Mouse (Mus musculus): Measurements from ENCODE around the gene Rrn3. TPM values are rescaled to one million over a fixed set of nuclear protein-coding genes. Genes with fewer than 3 reads are reported as not detected.
"Not testable (repeated sequence)": the region's sequence is repeated elsewhere in the genome, so short reads cannot be mapped to it uniquely, and the experiment has no call there.

The Rrn3 gene
- polyA plus RNA-seq, 1 experiment from 2014 or later, result 59.2 TPM

GRCm38 (mm10) chr16:13793441-13793840 lies 12.9 kb downstream of the Rrn3 start:
- H3K9me3 ChIP-seq; ATAC-seq (ENCODE audit: borderline replicate concordance, extremely low read depth, low FRiP score, low TSS enrichment): not testable (repeated sequence)
- 85% methylated on average over 2 of the region's 2 CpGs for WGBS

GRCm38 (mm10) chr16:13796746-13797175 lies 16.3 kb downstream of the Rrn3 start:
- H3K4me2 ChIP-seq, result no peak overlapping the region
- no peaks in the 10 kb centered on the region for H3K27me3 ChIP-seq
- H3K4me1 ChIP-seq, result no peaks in the 10 kb centered on the region
- no peak overlapping the region for H3K27ac ChIP-seq
- H3K4me3 ChIP-seq, result no peak overlapping the region
- ATAC-seq (ENCODE audit: borderline replicate concordance, extremely low read depth, low FRiP score, low TSS enrichment), result no peak
- no peaks in the 10 kb centered on the region for H3K9me3 ChIP-seq
- 87% methylated on average over 5 of the region's 5 CpGs for WGBS
- H3K36me3 ChIP-seq, result peaks cover 88% of the 10 kb centered on the region
- no peak overlapping the region for H3K9ac ChIP-seq

More at GRCm38 (mm10) chr16:13793441-13793840, 12.9 kb downstream of the Rrn3 start:
- H3K36me3 ChIP-seq, result peaks cover 84% of the 10 kb centered on the region
- not testable (repeated sequence) for H3K4me2 ChIP-seq, H3K9ac ChIP-seq, H3K27ac ChIP-seq, H3K27me3 ChIP-seq, H3K4me1 ChIP-seq, H3K4me3 ChIP-seq

GRCm38 (mm10) chr16:13801231-13801630 lies 20.7 kb downstream of the Rrn3 start:
- no peak for ATAC-seq (ENCODE audit: borderline replicate concordance, extremely low read depth, low FRiP score, low TSS enrichment)
- no peak overlapping the region for H3K4me2 ChIP-seq
- WGBS, result 88% methylated on average over 4 of the region's 4 CpGs
- no peak overlapping the region for H3K27ac ChIP-seq
- no peak overlapping the region for H3K9ac ChIP-seq
- H3K9me3 ChIP-seq, result no peaks in the 10 kb centered on the region
- H3K4me1 ChIP-seq, result no peaks in the 10 kb centered on the region
- peaks cover 80% of the 10 kb centered on the region for H3K36me3 ChIP-seq
- H3K4me3 ChIP-seq, result no peak overlapping the region
- no peaks in the 10 kb centered on the region for H3K27me3 ChIP-seq

GRCm38 (mm10) chr16:13804666-13805065 lies 24.2 kb downstream of the Rrn3 start:
- no peaks in the 10 kb centered on the region for H3K4me1 ChIP-seq
- WGBS, result 85% methylated on average over 5 of the region's 5 CpGs
- peaks cover 84% of the 10 kb centered on the region for H3K36me3 ChIP-seq
- no peak overlapping the region for H3K27ac ChIP-seq
- H3K4me2 ChIP-seq, result no peak overlapping the region
- no peaks in the 10 kb centered on the region for H3K9me3 ChIP-seq
- H3K9ac ChIP-seq, result no peak overlapping the region
- H3K4me3 ChIP-seq, result no peak overlapping the region
- H3K27me3 ChIP-seq, result no peaks in the 10 kb centered on the region
- ATAC-seq (ENCODE audit: borderline replicate concordance, extremely low read depth, low FRiP score, low TSS enrichment), result no peak

DNA sequence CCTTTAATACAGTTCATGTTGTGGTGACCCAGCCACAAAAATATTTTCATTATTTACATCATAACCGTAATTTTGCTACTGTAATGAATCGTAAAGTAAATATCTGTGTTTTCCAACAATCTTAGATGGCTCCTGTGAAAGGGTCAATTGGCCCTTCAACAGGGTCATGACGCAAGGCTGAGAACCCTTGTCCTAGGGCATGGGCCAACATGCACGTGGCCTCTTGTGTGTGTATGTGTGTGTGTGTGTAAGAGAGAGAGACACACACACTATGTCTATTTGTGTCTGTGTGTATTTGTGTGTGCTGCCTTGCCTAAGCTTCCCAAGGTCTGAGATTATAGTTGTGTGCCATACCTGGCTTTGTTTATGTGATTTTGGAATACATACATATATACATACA lies 27.1 kb downstream of the Rrn3 start:
- Histone ChIP-seq H3K9ac (no peak overlapping the region), H3K9me3 (no peaks in the 10 kb centered on the region), H3K27me3 (no peaks in the 10 kb centered on the region), H3K4me3 (no peak overlapping the region), H3K4me1 (no peaks in the 10 kb centered on the region), H3K4me2 (no peak overlapping the region), H3K36me3 (peaks cover 90% of the 10 kb centered on the region), H3K27ac (no peak overlapping the region)
- ATAC-seq (ENCODE audit: borderline replicate concordance, extremely low read depth, low FRiP score, low TSS enrichment), result no peak
- 83% methylated on average over 4 of the region's 4 CpGs for WGBS

- ATAC-seq (ENCODE audit: borderline replicate concordance, extremely low read depth, low FRiP score, low TSS enrichment), result no peak
- Histone ChIP-seq H3K4me1 (no peaks in the 10 kb centered on the region), H3K36me3 (peaks cover 93% of the 10 kb centered on the region), H3K9ac (no peak overlapping the region), H3K9me3 (no peaks in the 10 kb centered on the region), H3K4me3 (no peak overlapping the region), H3K27me3 (no peaks in the 10 kb centered on the region), H3K4me2 (no peak overlapping the region), H3K27ac (no peak overlapping the region)
- WGBS, result 89% methylated on average over 7 of the region's 7 CpGs
Observed at GRCm38 (mm10) chr16:13808410-13808809, 27.9 kb downstream of the Rrn3 start.

DNA sequence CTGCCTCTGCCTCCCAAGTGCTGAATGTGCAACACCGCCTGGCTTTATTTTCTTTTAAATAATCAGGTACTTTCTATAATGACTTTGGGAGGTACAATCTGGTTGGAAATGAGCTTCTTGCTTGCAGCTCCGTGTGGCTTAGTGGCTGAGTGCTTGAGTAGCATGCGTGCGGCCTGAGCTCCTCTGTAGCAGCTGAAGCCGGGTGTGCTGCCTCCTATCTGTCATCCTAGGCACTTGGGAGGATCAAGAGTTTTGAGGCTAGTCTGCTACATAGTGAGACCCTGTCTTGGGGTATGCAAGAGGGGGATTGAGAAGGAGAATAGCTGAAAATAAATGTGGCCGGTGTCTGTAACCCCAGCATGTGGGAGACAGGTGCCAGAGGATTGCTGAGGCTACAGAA lies 31.6 kb downstream of the Rrn3 start:
- peaks cover 79% of the 10 kb centered on the region for H3K36me3 ChIP-seq
- H3K27ac ChIP-seq, result no peak overlapping the region
- H3K27me3 ChIP-seq, result no peaks in the 10 kb centered on the region
- no peaks in the 10 kb centered on the region for H3K9me3 ChIP-seq
- 87% methylated on average over 6 of the region's 6 CpGs for WGBS
- H3K9ac ChIP-seq, result no peak overlapping the region
- no peak overlapping the region for H3K4me3 ChIP-seq
- no peak overlapping the region for H3K4me2 ChIP-seq
- H3K4me1 ChIP-seq, result no peaks in the 10 kb centered on the region
- ATAC-seq (ENCODE audit: borderline replicate concordance, extremely low read depth, low FRiP score, low TSS enrichment), result no peak

DNA sequence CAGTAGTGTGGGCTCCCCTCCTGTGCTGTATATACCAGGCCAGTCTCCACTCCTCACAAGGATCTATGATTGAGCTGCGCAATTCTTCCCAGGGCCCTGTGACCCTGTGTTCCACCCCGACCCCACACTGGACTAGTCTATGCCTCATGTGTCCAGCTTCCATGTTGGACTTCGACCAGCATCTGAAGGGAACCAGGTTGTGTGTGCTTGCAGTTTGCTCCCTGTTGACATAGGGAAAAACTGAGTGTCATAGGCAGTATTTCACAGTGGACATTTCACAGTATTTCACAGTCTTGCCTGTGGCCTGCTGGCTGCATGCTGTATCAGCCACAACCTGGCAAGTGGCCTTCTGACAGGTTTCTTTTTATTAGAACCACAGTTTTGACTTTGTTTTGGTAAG lies 32.7 kb downstream of the Rrn3 start:
- Histone ChIP-seq H3K36me3 (peaks cover 70% of the 10 kb centered on the region), H3K4me1 (no peaks in the 10 kb centered on the region), H3K27ac (no peak overlapping the region), H3K27me3 (no peaks in the 10 kb centered on the region), H3K4me2 (no peak overlapping the region), H3K4me3 (no peak overlapping the region), H3K9ac (no peak overlapping the region), H3K9me3 (no peaks in the 10 kb centered on the region)
- 95% methylated on average over 3 of the region's 3 CpGs for WGBS
- no peak for ATAC-seq (ENCODE audit: borderline replicate concordance, extremely low read depth, low FRiP score, low TSS enrichment)

GRCm38 (mm10) chr16:13818560-13819393 lies 38.3 kb downstream of the Rrn3 start, which contains the start of gene Ntan1:
TSS of gene Ntan1 (plus strand) at chr16:13818845.
- H3K4me2 ChIP-seq, result peak within 1 kb of the TSS; percentile 74
- peaks cover 8% of the 10 kb centered on the region for H3K4me1 ChIP-seq
- ATAC-seq (ENCODE audit: borderline replicate concordance, extremely low read depth, low FRiP score, low TSS enrichment), result peak; percentile 97
- H3K9ac ChIP-seq, result peak within 1 kb of the TSS; percentile 88
- H3K9me3 ChIP-seq, result no peaks in the 10 kb centered on the region
- peak within 1 kb of the TSS; percentile 99 for H3K27ac ChIP-seq
- WGBS, result under 1% methylated on average over 58 of the region's 58 CpGs
- H3K36me3 ChIP-seq, result peaks cover 19% of the 10 kb centered on the region; the same call in 1 of the 2 replicates
- H3K27me3 ChIP-seq, result no peaks in the 10 kb centered on the region
- H3K4me3 ChIP-seq, result peak within 1 kb of the TSS; percentile 92

DNA sequence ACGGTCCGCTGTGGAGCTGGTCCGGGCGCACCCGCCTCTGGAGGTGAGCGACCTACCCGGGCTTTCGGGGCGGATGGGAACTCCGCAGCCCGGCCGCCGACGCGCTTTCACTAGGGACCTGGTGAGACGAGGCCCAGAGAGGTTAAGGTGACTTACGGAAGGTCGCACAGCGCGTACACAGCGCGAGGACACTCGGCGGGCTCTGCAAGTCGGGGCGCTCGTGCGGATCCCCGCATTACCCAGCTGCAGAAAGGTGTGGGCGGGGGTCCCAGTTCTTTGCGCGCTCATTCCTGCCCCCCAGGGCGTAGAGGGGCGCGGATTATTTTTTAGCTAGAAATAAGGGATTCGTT lies 38.9 kb downstream of the Rrn3 start:
- no peaks in the 10 kb centered on the region for H3K9me3 ChIP-seq
- H3K36me3 ChIP-seq, result peaks cover 15% of the 10 kb centered on the region; the same call in 1 of the 2 replicates
- peak overlapping the region; percentile 99 for H3K27ac ChIP-seq
- no peaks in the 10 kb centered on the region for H3K27me3 ChIP-seq
- peak overlapping the region; percentile 74 for H3K4me2 ChIP-seq
- peak overlapping the region; percentile 88 for H3K9ac ChIP-seq
- peaks cover 8% of the 10 kb centered on the region for H3K4me1 ChIP-seq
- peak; percentile 55 for ATAC-seq (ENCODE audit: borderline replicate concordance, extremely low read depth, low FRiP score, low TSS enrichment)
- WGBS, result 0% methylated on average over 36 of the region's 36 CpGs
- H3K4me3 ChIP-seq, result peak overlapping the region; percentile 92

DNA sequence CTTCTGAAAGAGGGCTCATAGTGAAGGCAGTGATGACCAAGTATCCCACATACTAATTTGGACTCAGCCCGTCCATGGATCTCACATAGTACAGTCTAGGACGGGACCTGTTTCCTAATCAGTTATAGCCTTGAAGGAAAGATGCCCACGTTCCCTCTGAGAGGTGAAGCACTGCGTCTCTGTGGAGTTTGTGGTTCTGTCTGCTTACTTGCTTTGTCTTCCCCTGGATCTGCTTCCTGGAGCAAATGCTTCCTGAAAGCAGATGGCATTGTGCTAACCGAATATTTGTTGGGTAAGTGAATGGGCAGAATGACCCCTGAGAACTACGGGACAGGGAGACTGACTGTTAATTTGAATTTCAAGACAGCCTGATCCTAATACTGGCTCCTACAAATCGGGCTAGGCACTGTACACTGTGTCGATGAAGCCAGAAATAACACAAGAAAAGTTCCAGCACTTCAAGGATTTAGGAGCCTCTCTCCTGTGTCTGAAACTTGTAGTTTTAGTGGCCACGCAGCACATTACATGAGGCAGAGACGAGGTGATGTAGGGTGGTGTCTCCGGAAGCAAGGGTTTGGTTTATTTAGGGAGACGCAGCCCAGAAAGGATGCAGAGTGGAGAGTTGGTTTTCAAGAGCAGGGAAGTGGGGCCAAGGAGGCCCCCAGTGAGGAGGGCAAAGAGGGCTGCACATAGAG lies 39.4 kb downstream of the Rrn3 start:
- no peak for ATAC-seq (ENCODE audit: borderline replicate concordance, extremely low read depth, low FRiP score, low TSS enrichment)
- peak overlapping the region; percentile 92 for H3K4me3 ChIP-seq
- no peaks in the 10 kb centered on the region for H3K27me3 ChIP-seq
- H3K4me1 ChIP-seq, result peaks cover 8% of the 10 kb centered on the region
- H3K27ac ChIP-seq, result peak overlapping the region; percentile 99
- peak overlapping the region; percentile 74 for H3K4me2 ChIP-seq
- WGBS, result 21% methylated on average over 12 of the region's 12 CpGs
- peak overlapping the region; percentile 88 for H3K9ac ChIP-seq
- H3K36me3 ChIP-seq, result peaks cover 9% of the 10 kb centered on the region; the same call in 1 of the 2 replicates
- no peaks in the 10 kb centered on the region for H3K9me3 ChIP-seq

GRCm38 (mm10) chr16:13820771-13821170 lies 40.3 kb downstream of the Rrn3 start:
- 95% methylated on average over 5 of the region's 5 CpGs for WGBS
- peak overlapping the region; percentile 74; the same call in 1 of the 2 replicates for H3K4me2 ChIP-seq

More at GRCm38 (mm10) chr16:13820771-13821170, 40.3 kb downstream of the Rrn3 start:
- Histone ChIP-seq H3K9ac (no peak overlapping the region), H3K4me3 (0 out of 2 replicates have a peak overlapping the region, but pooled peaks have one; percentile 92), H3K27me3 (no peaks in the 10 kb centered on the region), H3K9me3 (no peaks in the 10 kb centered on the region), H3K4me1 (peaks cover 8% of the 10 kb centered on the region), H3K36me3 (0 out of 2 replicates have a peak, but pooled peaks cover 2% of the 10 kb centered on the region), H3K27ac (no peak overlapping the region)
- no peak for ATAC-seq (ENCODE audit: borderline replicate concordance, extremely low read depth, low FRiP score, low TSS enrichment)

All from lung, embryonic 15.5 days (tissue).